Mouse (Mus musculus): ENCODE measurements around the gene Pds5b. TPM values are rescaled to one million over a fixed set of nuclear protein-coding genes. Genes with fewer than 3 reads are reported as not detected.
"Not testable (repeated sequence)": the region's sequence is repeated elsewhere in the genome, so short reads cannot be mapped to it uniquely, and the experiment has no call there.

The Pds5b gene
- polyA plus RNA-seq, 1 experiment from 2014 or later: 51.7 TPM

GRCm38 (mm10) chr5:150673880-150674621 lies 512 bp downstream of the Pds5b start:
- Histone ChIP-seq H3K4me1 (replicated peaks; ENCODE audit: control insufficient read depth, insufficient read depth, low read length) (no peaks in the 10 kb centered on the region), H3K27ac (ENCODE audit: low read depth, low read length) (peak overlapping the region; percentile 97), H3K9me3 (ENCODE audit: control insufficient read depth, low read length) (no peaks in the 10 kb centered on the region), H3K27me3 (ENCODE audit: control insufficient read depth, insufficient read depth, low read length) (no peaks in the 10 kb centered on the region), H3K36me3 (ENCODE audit: control insufficient read depth, insufficient read depth, low read length) (no peaks in the 10 kb centered on the region), H3K4me2 (replicated peaks; ENCODE audit: low read depth, low read length) (peak overlapping the region; percentile 37), H3K4me3 (ENCODE audit: low read depth, low read length) (peak overlapping the region; percentile 94), H3K9ac (ENCODE audit: low read depth, low read length) (peak overlapping the region; percentile 98)
- 2% methylated on average over 25 of the region's 91 CpGs for WGBS
- DNase-seq (ENCODE audit: low spot score) (peak; percentile 67), ATAC-seq (ENCODE audit: low FRiP score) (peak; percentile 81)

GRCm38 (mm10) chr5:150674866-150675265 lies 1.3 kb downstream of the Pds5b start:
- DNase-seq (ENCODE audit: low spot score) (peak; percentile 16), ATAC-seq (ENCODE audit: low FRiP score) (no peak)
- Histone ChIP-seq H3K27ac (ENCODE audit: low read depth, low read length) (no peak overlapping the region), H3K9ac (ENCODE audit: low read depth, low read length) (peak overlapping the region; percentile 98), H3K4me1 (replicated peaks; ENCODE audit: control insufficient read depth, insufficient read depth, low read length) (no peaks in the 10 kb centered on the region), H3K27me3 (ENCODE audit: control insufficient read depth, insufficient read depth, low read length) (no peaks in the 10 kb centered on the region), H3K9me3 (ENCODE audit: control insufficient read depth, low read length) (no peaks in the 10 kb centered on the region), H3K4me3 (ENCODE audit: low read depth, low read length) (peak overlapping the region; percentile 94), H3K36me3 (ENCODE audit: control insufficient read depth, insufficient read depth, low read length) (no peaks in the 10 kb centered on the region), H3K4me2 (replicated peaks; ENCODE audit: low read depth, low read length) (peak overlapping the region; percentile 37)
- 58% methylated on average over 6 of the region's 6 CpGs for WGBS

GRCm38 (mm10) chr5:150682862-150683261 lies 9.3 kb downstream of the Pds5b start:
- H3K4me2 ChIP-seq (replicated peaks; ENCODE audit: low read depth, low read length); DNase-seq (ENCODE audit: low spot score); H3K27ac ChIP-seq (ENCODE audit: low read depth, low read length); H3K9ac ChIP-seq (ENCODE audit: low read depth, low read length); H3K4me3 ChIP-seq (ENCODE audit: low read depth, low read length); ATAC-seq (ENCODE audit: low FRiP score); H3K27me3 ChIP-seq (ENCODE audit: control insufficient read depth, insufficient read depth, low read length); H3K4me1 ChIP-seq (replicated peaks; ENCODE audit: control insufficient read depth, insufficient read depth, low read length); H3K9me3 ChIP-seq (ENCODE audit: control insufficient read depth, low read length); H3K36me3 ChIP-seq (ENCODE audit: control insufficient read depth, insufficient read depth, low read length): not testable (repeated sequence)
- WGBS: 87% methylated on average over 6 of the region's 6 CpGs

DNA sequence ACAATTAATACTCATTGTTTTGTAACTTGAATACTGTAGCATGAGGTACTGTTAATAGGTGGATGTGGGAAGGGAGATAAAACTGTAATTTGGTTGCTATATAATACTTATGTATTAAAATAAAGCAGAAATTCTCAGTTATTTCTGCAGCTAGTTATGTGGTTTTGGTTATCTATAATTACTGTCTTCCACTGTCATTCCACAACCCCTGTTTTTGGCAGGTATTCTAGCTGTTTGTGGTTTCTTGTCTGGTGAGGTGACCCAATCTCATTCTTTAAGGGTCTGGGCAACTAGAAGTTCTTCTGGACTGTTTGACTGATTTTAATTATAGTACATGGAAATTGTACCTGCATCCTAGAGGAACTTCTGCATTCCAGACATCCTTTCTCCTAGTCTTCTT lies 17.1 kb downstream of the Pds5b start:
- Histone ChIP-seq H3K4me2 (replicated peaks; ENCODE audit: low read depth, low read length) (no peak overlapping the region), H3K4me1 (replicated peaks; ENCODE audit: control insufficient read depth, insufficient read depth, low read length) (no peaks in the 10 kb centered on the region), H3K36me3 (ENCODE audit: control insufficient read depth, insufficient read depth, low read length) (no peaks in the 10 kb centered on the region), H3K27me3 (ENCODE audit: control insufficient read depth, insufficient read depth, low read length) (no peaks in the 10 kb centered on the region), H3K4me3 (ENCODE audit: low read depth, low read length) (no peak overlapping the region), H3K9me3 (ENCODE audit: control insufficient read depth, low read length) (no peaks in the 10 kb centered on the region), H3K27ac (ENCODE audit: low read depth, low read length) (no peak overlapping the region), H3K9ac (ENCODE audit: low read depth, low read length) (no peak overlapping the region)
- DNase-seq (ENCODE audit: low spot score): no peak
- no peak for ATAC-seq (ENCODE audit: low FRiP score)

GRCm38 (mm10) chr5:150693277-150693676 lies 19.7 kb downstream of the Pds5b start:
- no peak for ATAC-seq (ENCODE audit: low FRiP score)
- no peak overlapping the region for H3K9ac ChIP-seq (ENCODE audit: low read depth, low read length)
- H3K27ac ChIP-seq (ENCODE audit: low read depth, low read length): no peak overlapping the region
- WGBS: 95% methylated on average over 2 of the region's 2 CpGs
- H3K4me3 ChIP-seq (ENCODE audit: low read depth, low read length): no peak overlapping the region
- H3K4me1 ChIP-seq (replicated peaks; ENCODE audit: control insufficient read depth, insufficient read depth, low read length): no peaks in the 10 kb centered on the region
- DNase-seq (ENCODE audit: low spot score): no peak
- H3K9me3 ChIP-seq (ENCODE audit: control insufficient read depth, low read length): no peaks in the 10 kb centered on the region
- no peak overlapping the region for H3K4me2 ChIP-seq (replicated peaks; ENCODE audit: low read depth, low read length)
- no peaks in the 10 kb centered on the region for H3K36me3 ChIP-seq (ENCODE audit: control insufficient read depth, insufficient read depth, low read length)
- H3K27me3 ChIP-seq (ENCODE audit: control insufficient read depth, insufficient read depth, low read length): no peaks in the 10 kb centered on the region

DNA sequence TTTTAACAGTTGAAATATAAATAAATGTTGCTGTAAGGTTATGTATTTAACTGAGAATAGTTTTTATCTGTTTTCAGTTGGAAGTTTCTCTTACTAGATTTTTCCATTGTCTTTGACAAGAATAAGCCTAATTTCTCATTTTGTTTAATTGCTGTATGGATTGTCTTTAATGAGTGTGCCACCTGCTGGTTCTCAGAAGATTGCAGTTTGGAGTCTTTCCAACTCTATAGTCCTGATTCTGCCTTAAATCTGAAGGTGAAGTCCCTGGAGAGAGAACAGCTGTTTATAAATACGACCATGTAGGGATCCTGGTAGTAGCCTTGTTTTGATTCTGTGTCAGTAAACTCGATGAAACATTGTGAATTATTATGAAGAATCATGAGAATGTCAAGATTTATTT lies 29.2 kb downstream of the Pds5b start:
- peak; percentile 10 for DNase-seq (ENCODE audit: low spot score)
- 80% methylated on average over 2 of the region's 2 CpGs for WGBS

DNA sequence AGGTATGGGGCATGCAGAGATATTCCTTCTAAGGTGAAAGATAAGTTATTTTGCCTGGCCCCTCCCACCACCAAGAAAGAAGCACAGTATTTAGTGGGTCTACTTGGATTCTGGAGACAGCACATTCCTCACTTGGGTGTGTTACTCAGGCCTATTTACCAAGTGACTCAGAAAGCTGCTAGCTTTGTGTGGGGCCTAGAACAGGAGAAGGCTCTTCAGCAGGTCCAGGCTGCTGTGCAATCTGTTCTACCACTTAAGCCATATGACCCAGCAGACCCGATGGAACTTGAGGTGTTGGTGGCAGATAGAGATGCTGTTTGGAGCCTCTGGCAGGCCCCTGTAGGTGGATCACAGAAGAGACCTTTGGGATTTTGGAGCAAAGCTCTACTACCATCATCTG lies 33.1 kb downstream of the Pds5b start:
- H3K27me3 ChIP-seq (ENCODE audit: control insufficient read depth, insufficient read depth, low read length); ATAC-seq (ENCODE audit: low FRiP score); H3K27ac ChIP-seq (ENCODE audit: low read depth, low read length); H3K4me1 ChIP-seq (replicated peaks; ENCODE audit: control insufficient read depth, insufficient read depth, low read length); H3K9me3 ChIP-seq (ENCODE audit: control insufficient read depth, low read length); H3K36me3 ChIP-seq (ENCODE audit: control insufficient read depth, insufficient read depth, low read length); DNase-seq (ENCODE audit: low spot score); H3K4me2 ChIP-seq (replicated peaks; ENCODE audit: low read depth, low read length); H3K4me3 ChIP-seq (ENCODE audit: low read depth, low read length); H3K9ac ChIP-seq (ENCODE audit: low read depth, low read length): not testable (repeated sequence)
- 95% methylated on average over 1 of the region's 1 CpGs for WGBS

More for the DNA sequence above, 29.2 kb downstream of the Pds5b start:
- H3K9me3 ChIP-seq (ENCODE audit: control insufficient read depth, low read length): no peaks in the 10 kb centered on the region
- no peaks in the 10 kb centered on the region for H3K27me3 ChIP-seq (ENCODE audit: control insufficient read depth, insufficient read depth, low read length)
- no peak overlapping the region for H3K4me2 ChIP-seq (replicated peaks; ENCODE audit: low read depth, low read length)
- no peaks in the 10 kb centered on the region for H3K4me1 ChIP-seq (replicated peaks; ENCODE audit: control insufficient read depth, insufficient read depth, low read length)
- no peak overlapping the region for H3K9ac ChIP-seq (ENCODE audit: low read depth, low read length)
- no peak overlapping the region for H3K27ac ChIP-seq (ENCODE audit: low read depth, low read length)
- ATAC-seq (ENCODE audit: low FRiP score): no peak
- no peak overlapping the region for H3K4me3 ChIP-seq (ENCODE audit: low read depth, low read length)
- no peaks in the 10 kb centered on the region for H3K36me3 ChIP-seq (ENCODE audit: control insufficient read depth, insufficient read depth, low read length)

- H3K36me3 ChIP-seq (ENCODE audit: control insufficient read depth, insufficient read depth, low read length); H3K4me1 ChIP-seq (replicated peaks; ENCODE audit: control insufficient read depth, insufficient read depth, low read length); DNase-seq (ENCODE audit: low spot score); ATAC-seq (ENCODE audit: low FRiP score); H3K27ac ChIP-seq (ENCODE audit: low read depth, low read length); H3K27me3 ChIP-seq (ENCODE audit: control insufficient read depth, insufficient read depth, low read length); H3K4me3 ChIP-seq (ENCODE audit: low read depth, low read length); H3K4me2 ChIP-seq (replicated peaks; ENCODE audit: low read depth, low read length); H3K9me3 ChIP-seq (ENCODE audit: control insufficient read depth, low read length); H3K9ac ChIP-seq (ENCODE audit: low read depth, low read length): not testable (repeated sequence)
- 90% methylated on average over 3 of the region's 3 CpGs for WGBS
Measured at GRCm38 (mm10) chr5:150707181-150707580, 33.6 kb downstream of the Pds5b start.

DNA sequence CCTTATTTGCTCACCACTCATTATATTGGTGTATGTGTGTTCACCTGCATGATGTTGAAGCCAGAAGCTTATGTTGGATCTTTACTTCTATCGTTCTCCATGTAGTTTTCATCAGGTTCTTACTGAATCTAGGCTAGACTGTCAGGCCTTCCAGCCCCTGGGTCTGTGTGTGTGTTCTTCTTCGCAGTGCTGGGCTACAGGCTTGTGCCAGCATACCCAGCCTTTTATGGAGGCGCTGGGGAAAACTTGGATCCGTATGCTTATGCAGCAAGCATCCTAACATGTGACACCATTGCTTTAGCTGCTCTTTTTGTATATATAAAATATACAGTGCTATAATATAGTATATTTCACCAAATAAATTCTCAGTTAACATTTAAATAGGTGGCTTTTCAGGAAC lies 38.0 kb downstream of the Pds5b start:
- Histone ChIP-seq H3K4me1 (replicated peaks; ENCODE audit: control insufficient read depth, insufficient read depth, low read length) (no peaks in the 10 kb centered on the region), H3K9ac (ENCODE audit: low read depth, low read length) (no peak overlapping the region), H3K4me3 (ENCODE audit: low read depth, low read length) (no peak overlapping the region), H3K27ac (ENCODE audit: low read depth, low read length) (no peak overlapping the region), H3K9me3 (ENCODE audit: control insufficient read depth, low read length) (no peaks in the 10 kb centered on the region), H3K4me2 (replicated peaks; ENCODE audit: low read depth, low read length) (no peak overlapping the region), H3K36me3 (ENCODE audit: control insufficient read depth, insufficient read depth, low read length) (no peaks in the 10 kb centered on the region), H3K27me3 (ENCODE audit: control insufficient read depth, insufficient read depth, low read length) (no peaks in the 10 kb centered on the region)
- DNase-seq (ENCODE audit: low spot score): no peak
- WGBS: 95% methylated on average over 4 of the region's 4 CpGs
- ATAC-seq (ENCODE audit: low FRiP score): no peak

All from hindbrain, embryonic 11.5 days (tissue).